Mouse (Mus musculus) testis, adult 2 months (tissue): ENCODE data around the gene Gfod2.

Experiments
- CTCF ChIP-seq: fragments of 200-500 bp; IDR thresholded peaks from 2 replicates; pipeline ENCODE4 v1.5.1; 2012; ENCODE audit warnings: low read depth, mild to moderate bottlenecking, inconsistent platforms, low read length, moderate library complexity; ENCODE audit not compliant: control insufficient read depth, insufficient read depth, insufficient replicate concordance
- POLR2A ChIP-seq: fragments of 200-500 bp; IDR thresholded peaks from 2 replicates; pipeline ENCODE4 v1.6.1; 2012; ENCODE audit warnings: low read depth, mild to moderate bottlenecking, inconsistent platforms, low read length, moderate library complexity; ENCODE audit not compliant: control insufficient read depth

GRCm38 (mm10) chr8:105798408-105798807 is 39.9 kb upstream of the Gfod2 start:
- TF ChIP-seq POLR2A, result no peak
- no peak for TF ChIP-seq CTCF
